Mouse (Mus musculus): ENCODE results near the gene Synj2bp. TPM values are rescaled to one million over a fixed set of nuclear protein-coding genes. Genes with fewer than 3 reads are reported as not detected.

The Synj2bp gene
- 232 TPM for polyA plus RNA-seq (2014; fragmentation: Illumina TruSeq; extraction: RNeasy Lipid Tissue Mini Kit (QIAGEN cat#74804); ENCODE audit: low read depth, low replicate concordance)

DNA sequence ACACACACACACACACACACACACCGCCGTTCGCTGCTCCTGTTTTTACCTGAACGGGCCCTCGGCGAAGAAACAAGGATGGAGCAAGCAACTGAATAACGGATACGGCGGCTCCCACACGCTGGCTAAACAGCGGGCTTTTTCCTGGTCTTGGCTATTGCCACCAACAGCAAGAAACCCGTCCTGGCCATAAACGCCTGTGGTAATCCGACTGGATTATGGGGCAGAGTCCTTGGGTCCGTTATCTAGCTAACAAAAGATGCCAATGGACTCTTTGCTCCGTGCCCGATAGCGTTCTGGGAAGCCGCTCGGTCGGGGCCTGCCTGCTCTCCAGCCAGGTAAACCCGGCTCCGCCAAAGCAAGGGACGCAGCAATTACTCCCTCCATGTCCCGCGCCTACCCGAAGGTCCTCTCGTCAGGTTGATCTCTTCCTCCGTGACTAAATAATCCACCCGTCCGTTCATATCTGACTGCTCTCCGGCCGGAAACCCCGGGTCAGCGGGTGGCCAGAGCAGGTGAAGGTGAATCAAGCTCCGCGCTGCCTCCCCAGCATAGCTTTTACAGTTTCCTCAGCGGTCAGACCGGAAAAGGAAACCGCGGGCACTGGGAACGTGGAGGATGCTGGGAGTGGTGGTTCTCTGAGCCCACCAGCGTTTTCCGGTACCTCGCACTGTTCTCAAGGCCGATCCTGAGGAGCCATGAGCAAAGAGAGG, at the start of gene Synj2bp, which contains the start of gene Gm20498:
Synj2bp (minus strand) TSS at position 596 of the 713 bp plus-strand sequence.
Gm20498 (minus strand) TSS at position 590 of the 713 bp plus-strand sequence.

DNA sequence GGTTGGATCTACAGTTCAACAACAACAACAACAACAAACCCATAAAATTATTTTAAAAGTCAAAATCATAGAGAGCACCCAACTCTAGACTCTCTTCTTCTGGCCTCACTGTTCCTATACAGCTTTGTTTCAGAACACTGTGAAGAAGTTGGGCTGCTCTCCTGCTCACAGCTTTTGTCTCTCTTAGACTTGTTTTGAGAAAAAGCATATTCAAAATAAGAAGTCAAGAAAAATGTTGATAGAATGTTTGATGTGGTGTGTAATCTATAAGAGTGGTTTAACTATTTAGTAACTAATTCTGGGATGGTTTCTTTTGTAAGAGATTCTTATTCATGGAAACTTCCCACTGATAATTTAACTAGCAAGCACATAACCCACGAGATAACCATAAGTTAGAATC, 35.7 kb upstream of the Synj2bp start, which contains the start of gene Adam21:
Adam21 (minus strand) TSS at position 101 of the 400 bp plus-strand sequence.

DNA sequence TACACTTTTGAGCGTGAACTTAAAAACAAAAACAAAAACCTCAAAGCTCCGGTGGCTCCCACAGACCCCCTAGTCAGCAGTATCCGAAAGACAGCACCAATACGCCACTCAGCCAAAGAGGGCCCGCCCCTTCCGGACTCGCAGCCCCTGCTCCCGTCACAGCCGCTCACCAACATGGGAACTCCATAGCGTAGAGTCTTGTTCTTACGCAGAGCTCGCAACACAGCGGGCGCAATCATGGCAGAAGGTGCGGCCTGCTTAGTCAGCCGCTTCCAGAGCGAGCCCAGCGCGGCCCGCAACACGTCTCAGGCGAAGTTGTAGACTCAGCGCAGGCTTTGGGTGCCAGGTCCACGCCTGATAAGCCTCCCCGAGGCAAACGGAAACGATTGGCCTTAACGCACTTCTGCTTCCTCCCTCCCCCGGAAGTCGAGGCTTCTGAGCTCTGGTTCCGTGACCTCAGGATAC, 48.0 kb downstream of the Synj2bp start, which contains the start of gene Cox16:
Cox16 (minus strand) TSS at position 401 of the 465 bp plus-strand sequence.

Other genes with a start within 250 kb of the Synj2bp start
- gene Slc8a3, start 199.7 kb downstream of the Synj2bp start, polyA plus RNA-seq (2014; fragmentation: Illumina TruSeq; extraction: RNeasy Lipid Tissue Mini Kit (QIAGEN cat#74804); ENCODE audit: low read depth, low replicate concordance): 0.95 TPM
- 4.5 TPM for gene Gm4787, start 153.4 kb downstream of the Synj2bp start, polyA plus RNA-seq (2014; fragmentation: Illumina TruSeq; extraction: RNeasy Lipid Tissue Mini Kit (QIAGEN cat#74804); ENCODE audit: low read depth, low replicate concordance)
- gene Adam4, start 111.0 kb downstream of the Synj2bp start, polyA plus RNA-seq (2014; fragmentation: Illumina TruSeq; extraction: RNeasy Lipid Tissue Mini Kit (QIAGEN cat#74804); ENCODE audit: low read depth, low replicate concordance): 3.7 TPM
- gene Cox16, start 47.8 kb downstream of the Synj2bp start, polyA plus RNA-seq (2014; fragmentation: Illumina TruSeq; extraction: RNeasy Lipid Tissue Mini Kit (QIAGEN cat#74804); ENCODE audit: low read depth, low replicate concordance): 258 TPM
- gene Gm20498, start within 50 bp of the Synj2bp start, polyA plus RNA-seq (2014; fragmentation: Illumina TruSeq; extraction: RNeasy Lipid Tissue Mini Kit (QIAGEN cat#74804); ENCODE audit: low read depth, low replicate concordance): 10.2 TPM
- gene Adam21, start 35.6 kb upstream of the Synj2bp start, polyA plus RNA-seq (2014; fragmentation: Illumina TruSeq; extraction: RNeasy Lipid Tissue Mini Kit (QIAGEN cat#74804); ENCODE audit: low read depth, low replicate concordance): not detected
- 83.3 TPM for gene Med6, start 62.1 kb upstream of the Synj2bp start, polyA plus RNA-seq (2014; fragmentation: Illumina TruSeq; extraction: RNeasy Lipid Tissue Mini Kit (QIAGEN cat#74804); ENCODE audit: low read depth, low replicate concordance)
- 1.2 TPM for gene Ttc9, start 98.3 kb upstream of the Synj2bp start, polyA plus RNA-seq (2014; fragmentation: Illumina TruSeq; extraction: RNeasy Lipid Tissue Mini Kit (QIAGEN cat#74804); ENCODE audit: low read depth, low replicate concordance)
- gene Map3k9, start 248.3 kb upstream of the Synj2bp start, polyA plus RNA-seq (2014; fragmentation: Illumina TruSeq; extraction: RNeasy Lipid Tissue Mini Kit (QIAGEN cat#74804); ENCODE audit: low read depth, low replicate concordance): 1.3 TPM

All from sigmoid colon, adult 10 weeks (tissue).